Mouse (Mus musculus) thymus, postnatal 14 days (tissue): ENCODE results near the gene Gm27029.
"Not testable (repeated sequence)": the region's sequence is repeated elsewhere in the genome, so short reads cannot be mapped to it uniquely, and the experiment has no call there.

Experiments used
- DNase-seq: peaks from one replicate; pipeline ENCODE4 v3.0.0; 2021

Gm27029 gene

GRCm38 (mm10) chr11:101418991-101419390, 5.6 kb downstream of the Gm27029 start:
- no peak for DNase-seq

- peak; percentile 93 for DNase-seq
Observed at GRCm38 (mm10) chr11:101417101-101417855, 7.3 kb downstream of the Gm27029 start, which contains the start of gene Aarsd1. Aarsd1 (minus strand) TSS chr11:101417615.

- peak; percentile 30 for DNase-seq
Observed at GRCm38 (mm10) chr11:101416433-101417100, 8.0 kb downstream of the Gm27029 start.

- no peak for DNase-seq
Observed at GRCm38 (mm10) chr11:101415306-101415705, 9.3 kb downstream of the Gm27029 start.

GRCm38 (mm10) chr11:101395110-101395509, 29.5 kb downstream of the Gm27029 start:
- peak; percentile 81 for DNase-seq

GRCm38 (mm10) chr11:101381817-101382216, 42.8 kb downstream of the Gm27029 start:
- no peak for DNase-seq

- no peak for DNase-seq
Observed at GRCm38 (mm10) chr11:101378926-101379325, 45.7 kb downstream of the Gm27029 start.

- DNase-seq, result not testable (repeated sequence)
Observed at GRCm38 (mm10) chr11:101378196-101378595, 46.4 kb downstream of the Gm27029 start.

- DNase-seq, result no peak
Observed at GRCm38 (mm10) chr11:101374421-101374938, 50.1 kb downstream of the Gm27029 start.

- DNase-seq, result no peak
Observed at GRCm38 (mm10) chr11:101370141-101370540, 54.5 kb downstream of the Gm27029 start.

GRCm38 (mm10) chr11:101367326-101367935, 57.2 kb downstream of the Gm27029 start, which contains the start of gene G6pc:
G6pc (plus strand) TSS chr11:101367561.
- no peak for DNase-seq

GRCm38 (mm10) chr11:101364531-101364931, 60.1 kb downstream of the Gm27029 start:
- DNase-seq, result no peak

GRCm38 (mm10) chr11:101360651-101361113, 63.9 kb downstream of the Gm27029 start:
- peak; percentile 59 for DNase-seq

GRCm38 (mm10) chr11:101359776-101360175, 64.8 kb downstream of the Gm27029 start:
- no peak for DNase-seq

GRCm38 (mm10) chr11:101357505-101358182, 67.0 kb downstream of the Gm27029 start:
- no peak for DNase-seq
